Mouse (Mus musculus) lung, postnatal 4 days (tissue): Measurements from ENCODE around the gene Galt.
A peak's percentile ranks its signal among the peaks of the same experiment; 100 is the strongest.
"Not testable (repeated sequence)": the region's sequence is repeated elsewhere in the genome, so short reads cannot be mapped to it uniquely, and the experiment has no call there.

Experiments used
- DNase-seq, 2 experiments: peaks; one replicate each; pipeline ENCODE4 v3.0.0; 2021

Galt gene

GRCm38 (mm10) chr4:41740380-41741157 lies 14.5 kb upstream of the Galt start:
- DNase-seq: no peak

- peak; percentile 94 for DNase-seq
Observed at GRCm38 (mm10) chr4:41741158-41741560, 13.9 kb upstream of the Galt start.

- DNase-seq: no peak
Observed at GRCm38 (mm10) chr4:41744131-41744530, 10.9 kb upstream of the Galt start.

- DNase-seq: no peak
Observed at GRCm38 (mm10) chr4:41745021-41745420, 10.0 kb upstream of the Galt start.

GRCm38 (mm10) chr4:41755338-41756305 lies 594 bp downstream of the Galt start, which contains the start of gene Sigmar1:
Gene Sigmar1 (minus strand): TSS chr4:41756157.
- DNase-seq: peak; percentile 90

- DNase-seq: no peak
Observed at GRCm38 (mm10) chr4:41756440-41756839, 1.4 kb downstream of the Galt start.

- peak in 1 of 2 experiments; percentile 17 for DNase-seq
Observed at GRCm38 (mm10) chr4:41757321-41757720, 2.3 kb downstream of the Galt start.

GRCm38 (mm10) chr4:41758021-41758420 lies 3.0 kb downstream of the Galt start:
- no peak for DNase-seq

GRCm38 (mm10) chr4:41758701-41759100 lies 3.7 kb downstream of the Galt start:
- no peak for DNase-seq

- DNase-seq: peak; percentile 41 to 75
Observed at GRCm38 (mm10) chr4:41759206-41759605, 4.2 kb downstream of the Galt start.

- no peak for DNase-seq
Observed at GRCm38 (mm10) chr4:41759656-41760287, 4.7 kb downstream of the Galt start.

GRCm38 (mm10) chr4:41760288-41760721 lies 5.3 kb downstream of the Galt start:
- DNase-seq: peak; percentile 93 to 97

- no peak for DNase-seq
Observed at GRCm38 (mm10) chr4:41760911-41761310, 5.9 kb downstream of the Galt start.

- DNase-seq: no peak
Observed at GRCm38 (mm10) chr4:41761680-41762079, 6.7 kb downstream of the Galt start.

- peak in 1 of 2 experiments; percentile 37 for DNase-seq
Observed at GRCm38 (mm10) chr4:41762099-41762687, 7.2 kb downstream of the Galt start.

GRCm38 (mm10) chr4:41762688-41763114 lies 7.7 kb downstream of the Galt start:
- peak; percentile 62 to 77 for DNase-seq

- DNase-seq: not testable (repeated sequence)
Observed at GRCm38 (mm10) chr4:41763176-41763575, 8.1 kb downstream of the Galt start.

- DNase-seq: not testable (repeated sequence)
Observed at GRCm38 (mm10) chr4:41767301-41767700, 12.3 kb downstream of the Galt start.

GRCm38 (mm10) chr4:41772946-41773345 lies 17.9 kb downstream of the Galt start:
- DNase-seq: peak in 1 of 2 experiments; percentile 30

- DNase-seq: peak; percentile 82 to 88
Observed at GRCm38 (mm10) chr4:41773502-41773901, 18.5 kb downstream of the Galt start.

GRCm38 (mm10) chr4:41774002-41774401 lies 19.0 kb downstream of the Galt start, which contains the start of gene Ccl27a:
Gene Ccl27a (minus strand): TSS chr4:41774247.
- DNase-seq: peak; percentile 86

GRCm38 (mm10) chr4:41774506-41774905 lies 19.5 kb downstream of the Galt start:
- not testable (repeated sequence) for DNase-seq
